Mouse (Mus musculus) megakaryocyte, embryonic 14.5 days (primary cell): ENCODE measurements at regions not wholly inside any gene's neighbourhood (a gene's known extent, or its start where the extent isn't known, plus 50 kb on each side); places are given as distances from the start of the nearest gene placed in this dataset.

Source experiments
- FLI1 ChIP-seq: IDR thresholded peaks from 2 replicates; pipeline ENCODE4 v1.6.1; 2012; ENCODE audit warnings: low read length, inconsistent platforms, mixed read lengths
- GATA1 ChIP-seq: IDR thresholded peaks from 3 replicates; pipeline ENCODE4 v1.6.1; 2012; ENCODE audit warnings: mixed read lengths, low read length, inconsistent platforms, borderline replicate concordance

DNA sequence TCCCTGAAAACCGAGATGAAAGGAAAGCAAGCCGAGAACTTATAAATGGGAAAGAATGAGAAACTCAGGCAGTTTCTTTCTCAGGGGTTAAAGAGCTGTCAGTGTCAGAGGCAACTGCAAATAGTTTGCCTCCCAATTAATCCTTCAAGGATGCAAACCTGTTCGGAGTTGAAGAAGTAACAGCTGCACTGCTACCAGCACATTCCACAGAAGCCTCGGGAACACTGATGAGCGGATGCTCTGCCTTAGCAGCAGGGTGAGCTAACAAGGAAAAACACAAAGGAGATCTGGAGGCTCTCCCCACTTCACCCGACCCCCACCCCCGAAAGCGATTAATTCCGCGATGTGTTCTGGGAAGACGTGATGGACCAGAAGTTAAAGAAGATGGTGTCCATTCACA, 71.1 kb downstream of the Olfr267 start:
- no peak for TF ChIP-seq GATA1
- no peak for TF ChIP-seq FLI1
